Mouse (Mus musculus) skeletal muscle tissue, adult 2 months (tissue): ENCODE measurements around the gene Gpr108.

Experiments used
- DNase-seq: peaks from one replicate; pipeline ENCODE4 v3.0.0-alpha.2; 2012; ENCODE audit warnings: low read depth, low spot score

Gpr108 gene

GRCm38 (mm10) chr17:57246663-57247392 is 1.4 kb downstream of the Gpr108 start:
- DNase-seq: no peak

- no peak for DNase-seq
Measured at GRCm38 (mm10) chr17:57245311-57245929, 2.8 kb downstream of the Gpr108 start.

DNA sequence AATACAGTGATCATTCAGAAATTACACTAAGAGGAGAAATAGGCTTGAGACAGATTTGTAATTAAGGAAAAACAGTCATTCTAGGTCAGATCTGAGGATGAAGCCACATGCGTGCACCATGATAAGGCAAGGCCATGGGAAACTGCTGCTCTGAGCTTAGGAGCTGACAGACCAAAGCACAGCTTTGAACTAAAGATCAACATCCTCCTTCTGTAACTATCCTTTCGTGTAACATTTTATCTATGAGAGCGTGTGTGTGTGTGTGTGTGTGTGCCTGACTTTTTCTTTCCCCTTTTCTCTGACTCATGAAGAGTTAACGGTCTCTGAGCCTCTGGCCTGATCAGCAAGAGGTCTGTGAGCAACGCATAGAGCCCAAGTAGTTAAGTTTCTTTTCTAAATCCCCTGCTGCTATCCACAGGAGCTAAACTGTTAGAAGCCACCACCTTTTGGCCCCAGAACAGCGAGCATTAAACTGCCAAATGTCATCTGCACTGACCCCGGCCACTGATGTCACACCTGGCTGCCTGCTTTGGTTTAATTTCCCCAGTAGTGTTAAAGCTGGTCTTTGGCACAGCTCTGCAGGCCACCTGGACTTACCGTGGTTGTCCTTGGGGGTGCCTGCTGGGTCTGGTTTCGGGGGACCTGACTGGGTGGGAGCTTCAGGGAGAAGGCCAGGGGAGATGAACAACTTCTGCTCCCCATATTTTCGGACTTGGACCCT is 4.4 kb downstream of the Gpr108 start:
- no peak for DNase-seq

DNA sequence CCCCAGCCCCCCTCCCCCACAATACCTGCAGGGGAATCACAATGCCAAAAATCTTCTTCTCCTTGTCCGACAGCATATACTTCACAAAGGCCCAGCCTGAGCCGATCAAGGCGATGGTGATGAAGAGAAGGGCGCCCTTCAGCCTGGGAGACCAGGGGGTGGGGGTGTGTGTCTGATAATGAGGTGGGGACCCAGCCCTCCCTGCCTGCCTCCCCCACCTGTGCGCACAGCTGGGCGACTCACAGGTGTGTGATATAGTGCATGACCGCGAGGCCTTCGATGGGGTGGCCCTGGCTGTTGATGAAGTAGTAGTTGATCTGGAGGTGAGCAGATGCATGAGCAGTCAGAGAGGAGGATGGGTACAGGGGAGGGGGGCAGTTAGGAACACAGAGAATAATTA is 11.1 kb downstream of the Gpr108 start:
- no peak for DNase-seq

DNA sequence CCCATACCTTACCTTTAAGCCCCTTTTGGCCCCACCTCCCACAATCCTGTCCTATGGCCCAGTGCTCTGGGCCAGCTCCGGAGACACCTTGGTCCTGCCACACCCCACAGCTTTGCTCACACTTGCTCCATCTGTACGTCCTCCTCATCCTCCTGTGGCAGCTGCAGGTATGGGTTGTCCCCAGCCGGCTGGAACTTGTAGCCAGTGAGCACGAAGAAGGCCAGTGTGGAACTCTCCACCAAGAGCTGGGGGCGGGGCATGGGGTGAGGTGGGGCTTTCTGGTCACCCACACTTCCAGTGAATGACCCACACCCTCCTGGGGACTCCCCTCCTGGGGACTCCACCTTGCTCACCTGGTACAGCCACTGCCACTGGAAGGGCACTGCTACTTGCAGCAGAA is 12.4 kb downstream of the Gpr108 start:
- no peak for DNase-seq

- DNase-seq: no peak
Measured at GRCm38 (mm10) chr17:57234254-57234928, 13.9 kb downstream of the Gpr108 start.

- DNase-seq: no peak
Measured at GRCm38 (mm10) chr17:57233038-57233437, 15.2 kb downstream of the Gpr108 start.

DNA sequence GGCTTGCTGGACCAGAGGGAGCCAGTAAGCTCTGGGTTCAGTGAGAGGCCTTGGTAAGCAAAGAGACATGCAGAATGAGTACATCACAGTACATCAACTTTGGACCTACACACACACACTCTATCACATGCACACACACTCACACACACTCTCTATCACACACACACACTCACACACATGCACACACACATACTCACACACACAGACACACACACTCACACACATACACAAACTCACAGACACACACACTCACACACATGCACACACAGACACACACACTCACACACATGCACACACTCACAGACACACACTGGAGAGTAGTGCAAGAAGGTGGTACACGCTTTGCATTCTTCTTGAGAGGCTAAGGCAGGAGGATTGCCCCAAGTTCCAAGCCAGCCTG is 16.0 kb downstream of the Gpr108 start:
- DNase-seq: no peak

DNA sequence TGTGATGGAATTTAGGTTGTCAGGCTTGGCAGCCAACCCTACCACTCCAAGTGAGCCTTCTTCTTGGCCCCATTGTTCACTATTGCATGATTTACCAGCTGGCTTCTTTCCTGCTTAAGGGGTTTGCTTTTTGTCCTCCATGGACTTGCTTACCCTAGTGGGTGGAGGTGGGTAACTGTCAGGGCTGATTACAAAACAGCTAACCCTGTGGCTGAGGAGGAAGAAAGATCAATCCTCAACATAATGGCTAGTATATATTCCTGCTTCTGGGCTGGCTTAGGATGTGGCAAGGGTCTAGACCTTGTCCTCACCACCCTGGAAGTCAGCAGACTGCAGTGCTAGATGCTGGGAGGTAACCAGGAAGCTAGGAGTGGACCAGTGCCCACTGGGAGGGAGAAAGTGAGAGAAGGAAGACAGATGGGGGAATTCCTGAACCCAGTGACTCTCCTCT is 16.9 kb downstream of the Gpr108 start:
- DNase-seq: peak; percentile 40

- peak; percentile 39 for DNase-seq
Measured at GRCm38 (mm10) chr17:57230728-57231125, 17.5 kb downstream of the Gpr108 start.

- DNase-seq: no peak
Measured at GRCm38 (mm10) chr17:57229851-57230727, 18.2 kb downstream of the Gpr108 start.

DNA sequence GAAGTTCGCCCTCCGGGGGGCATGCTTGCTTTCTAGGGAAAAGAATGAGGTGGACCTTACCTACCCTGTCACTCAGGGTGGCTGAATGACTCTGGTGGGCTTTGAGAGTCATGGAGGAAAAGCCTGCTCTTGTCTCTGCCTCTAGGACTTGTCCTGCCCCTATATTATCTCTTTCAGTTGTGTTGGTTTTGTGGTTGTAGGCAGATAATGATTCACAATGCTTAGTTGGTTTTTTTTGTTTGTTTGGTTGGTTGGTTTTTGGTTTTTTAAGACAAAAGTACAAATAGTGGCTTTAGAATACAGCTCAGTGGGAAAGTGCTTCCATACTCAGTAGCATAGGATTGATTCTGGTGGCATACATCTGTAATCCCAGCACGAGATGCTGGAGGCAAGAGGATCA is 19.4 kb downstream of the Gpr108 start:
- DNase-seq: no peak

- DNase-seq: peak; percentile 61
Measured at GRCm38 (mm10) chr17:57228014-57228413, 20.2 kb downstream of the Gpr108 start, which contains the start of gene C3. C3 (minus strand) TSS chr17:57228136.

- no peak for DNase-seq
Measured at GRCm38 (mm10) chr17:57227468-57227867, 20.8 kb downstream of the Gpr108 start.

- no peak for DNase-seq
Measured at GRCm38 (mm10) chr17:57223313-57223712, 24.9 kb downstream of the Gpr108 start.

DNA sequence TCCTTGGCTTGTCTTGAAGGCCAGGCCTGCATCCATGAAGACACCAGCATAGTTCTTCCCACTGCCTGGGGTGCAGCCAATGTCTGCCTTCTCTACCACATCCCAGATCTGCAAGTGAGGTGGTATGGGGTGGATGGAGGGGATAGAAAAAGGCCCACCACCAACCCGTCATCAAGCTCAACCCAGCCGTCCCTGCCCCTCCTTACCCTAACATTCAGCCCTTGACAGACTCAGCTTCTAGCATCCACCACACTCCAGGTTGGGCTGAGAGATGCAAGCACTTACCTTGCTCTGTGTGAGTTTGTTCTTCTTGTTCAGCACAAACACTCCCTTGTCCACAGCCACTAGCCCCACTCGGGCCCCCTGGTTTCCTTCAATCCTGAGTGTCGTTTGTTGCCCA is 26.3 kb downstream of the Gpr108 start:
- DNase-seq: no peak

GRCm38 (mm10) chr17:57219884-57220207 is 28.4 kb downstream of the Gpr108 start:
- DNase-seq: no peak

DNA sequence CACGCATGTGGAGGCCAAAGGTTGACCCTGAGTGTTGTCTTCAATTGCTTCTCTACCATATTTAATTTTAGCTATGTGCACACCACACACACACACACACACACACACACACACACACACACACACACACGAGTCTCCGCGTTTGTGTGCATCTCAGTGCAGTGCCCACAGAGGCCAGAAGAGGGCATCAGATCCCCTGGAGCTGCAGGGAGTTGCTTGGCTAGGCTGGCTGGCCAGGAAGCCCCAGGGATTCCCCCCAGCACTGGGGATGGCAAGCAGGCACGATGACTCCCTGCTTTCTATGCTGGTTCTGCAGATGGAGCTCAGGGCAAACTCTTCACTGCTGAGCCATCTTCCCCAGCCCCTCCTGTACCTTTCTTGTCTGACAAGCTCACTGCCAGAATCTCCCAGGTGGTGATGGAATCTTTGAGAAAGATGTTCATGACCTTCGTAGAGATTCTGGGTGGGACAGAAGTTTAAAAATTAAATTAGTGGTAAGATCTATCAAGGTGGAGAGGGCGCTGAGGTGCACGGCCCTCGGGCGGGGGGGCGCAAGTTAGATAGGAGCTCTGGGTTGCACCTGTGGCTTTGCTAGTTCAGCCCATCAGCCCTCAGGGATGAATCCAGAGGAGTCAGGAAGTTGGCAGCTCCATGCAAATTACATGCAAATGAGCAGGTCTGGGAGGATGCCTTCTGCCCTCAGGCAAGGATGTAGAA is 28.9 kb downstream of the Gpr108 start:
- peak; percentile 40 for DNase-seq

DNA sequence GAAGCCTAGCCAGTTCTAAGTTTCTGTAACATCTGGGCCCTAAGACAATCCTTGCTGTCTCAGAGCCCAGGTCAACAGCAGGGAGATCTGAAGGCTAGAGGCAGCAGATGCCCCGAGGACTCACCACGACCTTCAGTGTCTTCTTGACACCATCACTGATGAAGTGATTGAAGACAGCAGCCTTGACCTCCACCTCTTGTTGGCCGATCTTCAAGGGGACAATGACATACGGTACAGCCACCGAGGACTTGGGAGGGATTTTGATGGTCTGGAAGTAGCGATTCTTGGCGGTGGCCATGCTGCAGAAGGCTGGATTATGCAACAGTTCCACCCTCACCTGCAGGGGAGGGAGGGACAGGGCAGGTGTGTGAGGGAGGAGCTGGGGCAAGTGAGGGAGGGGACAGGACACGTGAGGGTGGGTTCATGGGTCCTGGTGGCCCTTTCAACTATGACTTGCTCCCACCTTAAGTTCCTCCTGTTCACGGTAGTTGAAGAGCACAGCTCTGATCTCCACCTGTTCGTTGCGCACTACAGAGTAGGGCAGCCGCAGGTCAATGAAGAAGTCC is 29.8 kb downstream of the Gpr108 start:
- DNase-seq: no peak

- no peak for DNase-seq
Measured at GRCm38 (mm10) chr17:57214676-57215387, 33.4 kb downstream of the Gpr108 start.
